Mouse (Mus musculus): ENCODE measurements at regions not wholly inside any gene's neighbourhood (a gene's known extent, or its start where the extent isn't known, plus 50 kb on each side); places are given as distances from the start of the nearest gene placed in this dataset.

DNA sequence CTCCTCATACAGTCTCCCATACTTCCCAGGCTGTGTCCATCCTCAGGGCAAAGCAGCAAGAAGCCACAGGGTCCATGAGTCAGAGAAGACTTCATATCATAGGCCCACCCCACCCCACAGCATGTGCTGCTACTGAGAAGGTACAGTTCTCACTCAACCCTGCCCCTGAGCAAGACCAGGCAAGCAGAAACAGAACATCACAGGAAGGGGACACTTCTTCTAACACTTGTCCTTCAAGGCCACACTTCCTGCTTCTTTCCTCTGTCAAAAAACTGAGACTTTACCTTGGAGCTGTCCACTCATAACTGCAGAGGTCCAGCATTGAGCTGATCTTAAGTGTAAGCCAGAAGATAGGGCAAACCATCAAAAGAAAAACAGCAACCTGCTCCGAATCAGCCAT lies 166.6 kb downstream of the Usp46 start:
- no peak for TF ChIP-seq POLR2A (IDR thresholded peaks at IDR 0.05; ENCODE audit: extremely low read depth, insufficient read depth, low read length)
- no peak for TF ChIP-seq CTCF (IDR thresholded peaks at IDR 0.05; ENCODE audit: low read depth, low read length)

Measured in liver, adult 2 months (tissue).